Mouse (Mus musculus): ENCODE measurements around the gene Cacna1a.

The Cacna1a gene

DNA sequence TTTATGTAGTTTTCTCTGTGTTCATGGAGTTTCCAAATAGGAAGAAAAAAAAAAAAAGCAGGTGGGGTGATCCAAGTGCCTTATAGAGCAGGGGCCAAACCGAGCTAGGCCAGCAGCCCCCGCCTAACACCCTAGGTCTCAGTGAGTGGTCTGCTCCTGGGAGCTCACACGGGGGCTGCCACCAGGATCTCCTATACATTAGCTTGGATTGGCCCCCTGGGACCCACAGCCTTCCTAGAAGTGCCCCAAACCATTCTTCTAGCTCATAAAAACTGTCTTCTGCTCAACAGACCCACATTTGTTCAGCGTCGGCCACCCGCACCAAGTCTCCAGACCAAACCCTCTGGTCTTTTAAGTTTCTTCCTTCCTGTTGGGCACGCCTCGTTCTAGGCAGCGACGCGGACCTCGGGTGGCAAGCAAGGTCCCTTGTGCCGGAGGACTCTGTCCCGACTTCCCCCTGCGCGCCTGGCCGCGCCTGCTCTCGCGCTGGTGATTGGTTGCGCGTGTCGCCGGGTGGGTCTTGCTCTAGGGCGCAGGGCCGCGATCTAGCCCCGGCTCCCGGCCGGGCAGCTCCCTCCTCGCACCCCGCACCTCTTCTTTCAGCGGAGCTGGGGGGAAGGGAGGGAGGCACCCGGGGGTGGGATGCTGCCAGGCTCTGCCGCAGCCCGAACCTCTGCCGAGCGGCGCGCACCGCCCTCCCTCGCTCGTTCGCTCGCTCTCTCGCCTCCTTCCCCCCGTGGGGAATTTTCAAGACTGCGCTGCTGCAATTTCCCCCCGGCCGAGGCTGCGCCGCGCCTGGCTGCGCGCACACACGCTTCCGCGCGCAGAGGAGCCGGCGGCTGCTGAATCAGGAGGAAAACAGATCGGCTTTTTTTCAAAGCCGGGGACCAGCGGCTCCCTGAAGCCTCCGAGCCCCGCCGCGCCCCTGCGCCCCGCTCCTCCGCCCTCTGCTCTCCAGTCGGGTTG lies 25.9 kb downstream of the Cacna1a start:
- no peak for DNase-seq (ENCODE audit: low read depth, low spot score)

GRCm38 (mm10) chr8:84414918-84415317 lies 26.7 kb downstream of the Cacna1a start:
- DNase-seq (ENCODE audit: low read depth, low spot score), result no peak

GRCm38 (mm10) chr8:84415378-84415898 lies 27.2 kb downstream of the Cacna1a start:
- peak; percentile 1 for DNase-seq (ENCODE audit: low read depth, low spot score)

DNA sequence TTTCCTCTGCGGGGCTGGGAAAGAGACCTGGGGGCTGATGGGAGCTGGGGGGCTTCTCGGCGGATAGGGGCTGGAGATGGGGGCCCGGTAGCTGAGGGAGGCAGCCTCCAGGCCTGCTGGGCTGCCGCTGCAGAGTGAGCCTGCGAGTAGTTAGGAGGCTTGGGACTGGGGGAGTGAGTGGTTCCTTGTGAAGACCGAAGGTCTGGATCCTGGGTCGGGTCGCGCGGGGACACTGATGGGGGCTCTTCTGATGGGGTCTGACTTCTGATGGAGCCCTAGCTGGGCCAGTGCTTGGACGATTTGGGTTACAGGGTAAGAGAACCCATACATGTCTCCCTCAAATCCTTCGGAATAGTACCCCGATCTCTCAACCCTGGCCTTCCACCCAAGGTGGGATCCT lies 27.8 kb downstream of the Cacna1a start:
- DNase-seq (ENCODE audit: low read depth, low spot score), result no peak

DNA sequence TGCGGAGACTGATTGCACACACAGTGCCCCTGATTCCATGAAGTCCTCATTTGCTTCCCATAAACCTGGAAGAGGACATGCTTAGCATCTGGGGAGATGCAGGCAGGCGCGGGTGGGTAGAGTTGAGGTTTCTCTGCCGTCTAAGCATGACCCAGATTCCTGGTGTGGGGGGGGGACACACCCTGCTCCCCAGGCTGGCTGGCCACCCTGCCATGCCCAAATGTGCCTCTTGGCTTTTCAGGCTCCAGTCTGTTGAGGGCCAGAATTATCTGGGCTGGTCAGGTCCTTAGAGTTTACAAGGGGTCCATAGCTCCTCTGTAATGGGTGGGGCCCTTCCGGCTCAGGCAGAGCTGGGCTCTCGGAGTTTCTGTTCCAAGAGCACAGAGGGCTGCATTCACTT lies 28.7 kb downstream of the Cacna1a start:
- no peak for DNase-seq (ENCODE audit: low read depth, low spot score)

DNA sequence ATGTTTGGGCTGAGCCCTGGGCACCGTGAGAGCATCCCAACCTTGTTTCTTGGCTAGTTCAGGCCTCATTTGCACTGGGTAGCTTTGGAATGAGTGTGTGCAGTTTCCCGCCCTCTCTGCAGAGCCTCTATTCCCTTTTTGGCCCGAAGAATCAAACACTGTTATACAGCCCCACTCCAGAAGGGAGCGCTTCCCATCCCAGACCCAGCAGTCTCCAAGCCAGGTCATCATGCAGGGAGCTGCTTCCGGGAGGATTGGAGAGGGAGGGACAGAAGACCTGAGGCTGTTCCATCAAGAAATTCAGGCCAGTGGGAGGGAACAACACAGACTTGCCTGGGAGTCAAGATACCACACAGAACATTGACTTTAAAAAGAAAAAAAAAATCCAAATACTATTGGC lies 29.6 kb downstream of the Cacna1a start:
- DNase-seq (ENCODE audit: low read depth, low spot score), result no peak

DNA sequence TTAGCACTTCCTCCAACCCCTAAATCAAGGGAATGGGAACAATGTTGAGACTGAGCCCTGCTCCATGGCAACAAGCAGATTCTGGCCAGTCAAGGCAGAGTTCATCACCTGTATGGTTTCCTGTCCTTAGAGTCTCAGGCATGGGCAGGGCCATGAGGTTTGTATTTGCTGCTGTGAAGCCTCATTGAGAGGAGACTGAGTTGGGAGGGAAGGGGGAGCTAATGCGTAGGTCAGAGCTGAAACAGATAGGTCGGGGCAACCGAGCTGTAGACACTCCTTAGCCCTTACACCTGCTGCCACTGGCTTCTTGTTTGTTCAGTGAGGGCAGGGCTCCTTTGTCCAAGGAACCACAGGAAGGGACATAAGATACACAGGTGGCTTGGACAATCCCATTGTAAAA lies 36.2 kb downstream of the Cacna1a start:
- DNase-seq (ENCODE audit: low read depth, low spot score), result no peak

DNA sequence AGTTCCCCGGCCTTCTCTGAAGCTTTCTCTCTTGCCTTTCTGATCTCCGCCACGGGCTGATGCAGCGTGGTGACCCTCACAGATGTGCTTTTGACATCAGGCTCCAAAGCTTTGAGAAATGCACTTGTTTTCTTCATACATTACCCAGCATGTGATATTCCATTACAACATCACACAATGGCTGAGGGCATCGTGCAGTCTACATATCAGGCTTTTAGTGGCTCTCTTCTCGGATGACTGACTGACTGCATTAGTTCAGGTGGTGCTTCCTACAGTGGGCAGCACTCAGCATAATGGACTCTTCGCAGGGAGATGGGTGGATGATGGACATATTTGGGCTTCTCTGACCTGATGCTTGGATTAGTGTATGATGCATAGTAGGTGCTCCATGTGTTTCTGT lies 37.8 kb downstream of the Cacna1a start:
- DNase-seq (ENCODE audit: low read depth, low spot score), result no peak

GRCm38 (mm10) chr8:84426582-84426981 lies 38.3 kb downstream of the Cacna1a start:
- no peak for DNase-seq (ENCODE audit: low read depth, low spot score)

DNA sequence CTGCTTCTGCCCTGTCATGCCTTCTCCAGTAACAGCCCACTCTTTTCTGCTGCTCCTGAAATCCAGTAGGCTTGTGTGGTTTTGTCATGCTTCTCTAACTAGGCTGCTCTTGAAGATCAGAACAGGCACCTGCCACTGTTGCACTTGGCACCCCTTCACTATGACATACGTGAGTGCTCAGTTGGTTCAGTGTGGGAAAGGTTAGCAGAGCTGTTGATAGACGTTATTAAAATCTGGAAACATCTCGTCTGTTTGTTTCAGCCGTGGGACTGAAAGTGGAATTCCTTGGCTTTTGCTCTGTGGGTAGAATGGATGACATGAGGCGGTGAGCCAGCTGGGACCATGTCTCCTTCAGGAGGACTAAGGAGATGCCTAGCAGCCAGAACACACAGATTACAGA lies 39.8 kb downstream of the Cacna1a start:
- DNase-seq (ENCODE audit: low read depth, low spot score), result no peak

DNA sequence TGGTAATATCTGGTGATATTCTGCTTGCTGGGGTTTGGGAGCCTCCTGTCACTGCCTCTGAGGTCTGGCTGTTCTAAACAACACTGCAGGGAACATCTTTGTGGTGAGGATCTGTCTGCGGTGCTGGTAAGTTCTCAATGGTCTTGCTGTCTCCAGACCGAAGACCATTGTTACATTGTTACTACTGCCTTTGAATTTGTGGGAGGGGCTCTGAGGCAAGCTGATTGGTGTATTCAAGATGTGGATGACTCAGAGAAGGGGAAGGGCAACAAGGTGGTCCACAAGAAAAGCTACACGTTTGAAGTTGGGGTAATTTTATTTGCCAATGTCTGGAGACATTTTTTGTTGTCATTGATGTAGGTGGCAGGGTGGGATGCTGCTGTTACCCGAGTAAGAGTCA lies 40.8 kb downstream of the Cacna1a start:
- no peak for DNase-seq (ENCODE audit: low read depth, low spot score)

GRCm38 (mm10) chr8:84429492-84429891 lies 41.3 kb downstream of the Cacna1a start:
- DNase-seq (ENCODE audit: low read depth, low spot score), result no peak

DNA sequence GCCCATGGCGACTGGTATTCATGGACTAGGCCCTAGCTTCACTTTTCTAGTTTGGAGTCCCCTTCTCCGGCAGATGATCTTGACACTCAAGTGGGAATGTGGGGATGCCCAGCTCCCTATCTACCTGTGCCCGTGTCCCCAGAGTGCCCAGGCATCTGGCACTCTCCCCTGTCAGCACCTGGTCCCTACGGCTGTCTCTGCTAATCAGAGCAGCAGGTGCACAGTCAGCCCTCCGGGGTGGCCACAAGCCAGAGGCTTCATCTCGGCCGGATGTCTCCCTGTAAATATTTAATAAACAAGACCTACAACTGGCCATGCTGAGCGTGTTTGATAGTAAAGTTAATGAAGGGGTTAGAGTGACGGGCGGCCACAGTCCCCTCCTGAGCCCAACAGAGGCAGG lies 47.1 kb downstream of the Cacna1a start:
- no peak for DNase-seq (ENCODE audit: low read depth, low spot score)

DNA sequence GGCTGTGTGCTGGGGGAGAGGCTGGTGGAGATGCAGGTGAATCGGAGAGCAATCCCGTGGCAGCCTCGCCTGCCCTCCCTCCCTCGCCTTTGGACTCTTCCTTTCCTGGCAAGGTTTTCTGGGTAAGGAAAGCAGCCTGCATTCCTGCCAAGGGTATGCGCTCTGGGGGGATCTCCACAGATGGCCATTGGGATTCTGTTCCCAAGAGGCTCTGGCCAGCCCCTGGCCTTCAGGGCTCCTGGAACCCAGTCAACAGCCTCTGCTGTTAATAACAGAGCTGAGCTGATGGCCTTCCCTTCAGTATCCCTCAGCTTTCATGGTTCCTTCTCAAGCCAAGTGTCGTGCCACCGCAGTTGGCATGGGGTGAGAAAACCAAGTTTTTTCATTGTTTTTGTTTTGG lies 51.6 kb downstream of the Cacna1a start:
- no peak for DNase-seq (ENCODE audit: low read depth, low spot score)

GRCm38 (mm10) chr8:84442043-84442442 lies 53.8 kb downstream of the Cacna1a start:
- DNase-seq (ENCODE audit: low read depth, low spot score), result no peak

- DNase-seq (ENCODE audit: low read depth, low spot score), result no peak
Measured at GRCm38 (mm10) chr8:84446571-84446991, 58.3 kb downstream of the Cacna1a start.

GRCm38 (mm10) chr8:84454532-84454931 lies 66.3 kb downstream of the Cacna1a start:
- DNase-seq (ENCODE audit: low read depth, low spot score), result peak; percentile 9

DNA sequence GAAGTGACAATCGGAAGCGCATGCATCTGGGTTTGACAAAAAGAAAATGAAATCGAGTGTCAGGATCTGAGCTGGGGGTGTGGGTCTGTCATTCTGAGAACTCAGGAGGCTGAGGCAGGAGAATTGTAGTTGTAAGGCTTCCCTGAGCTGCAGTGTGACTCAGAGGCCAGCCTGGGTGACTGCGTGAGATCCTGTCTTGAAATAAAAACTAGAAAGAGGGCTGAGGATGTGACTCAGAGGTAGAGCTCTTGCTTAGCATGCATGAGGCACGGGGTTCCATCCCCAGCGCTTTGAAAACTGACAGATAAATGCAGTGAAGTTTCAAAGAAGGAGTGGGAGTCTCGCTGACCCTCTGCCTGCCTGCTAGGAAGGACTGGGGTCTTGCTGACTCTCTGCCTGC lies 70.6 kb downstream of the Cacna1a start:
- no peak for DNase-seq (ENCODE audit: low read depth, low spot score)

- no peak for DNase-seq (ENCODE audit: low read depth, low spot score)
Measured at GRCm38 (mm10) chr8:84459276-84459675, 71.0 kb downstream of the Cacna1a start.

GRCm38 (mm10) chr8:84460698-84461097 lies 72.5 kb downstream of the Cacna1a start:
- DNase-seq (ENCODE audit: low read depth, low spot score), result no peak

- no peak for DNase-seq (ENCODE audit: low read depth, low spot score)
Measured at GRCm38 (mm10) chr8:84466932-84467331, 78.7 kb downstream of the Cacna1a start.

DNA sequence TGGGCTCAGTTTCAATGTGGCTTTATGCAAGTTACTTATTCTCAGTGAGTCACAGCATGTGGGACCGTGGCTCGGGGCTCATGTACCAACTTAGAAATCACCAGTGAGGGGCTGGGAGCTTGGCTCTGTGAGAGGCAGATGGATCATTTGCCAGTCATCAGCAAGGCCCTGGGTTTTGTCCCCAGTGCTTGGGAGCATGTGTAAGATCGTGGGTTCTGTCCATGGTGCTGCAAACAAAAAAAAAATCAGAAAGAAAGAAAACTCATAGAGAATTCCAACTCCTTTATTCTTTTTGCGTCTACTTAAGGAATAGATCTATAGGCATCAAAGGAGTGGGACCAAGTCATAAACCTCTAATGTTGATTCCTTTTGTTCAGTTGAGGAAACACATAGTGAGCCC lies 80.8 kb downstream of the Cacna1a start:
- no peak for DNase-seq (ENCODE audit: low read depth, low spot score)
